Mouse (Mus musculus) E14TG2a.4 (cell line): ENCODE results near the gene Dnajc8.

Experiments
- H3K27me3 ChIP-seq: 2 replicates; pipeline ENCODE4 v1.6.1; 2014; ENCODE audit warnings: low read length, control low read depth; ENCODE audit not compliant: insufficient read depth
- H3K36me3 ChIP-seq: 2 replicates; pipeline ENCODE4 v1.6.1; 2014; ENCODE audit warnings: low read length, control low read depth; ENCODE audit not compliant: insufficient read depth
- H3K4me1 ChIP-seq: replicated peaks from 2 replicates; pipeline ENCODE4 v1.6.1; 2014; ENCODE audit warnings: low read depth, low read length, control low read depth
- H3K4me3 ChIP-seq: replicated peaks from 2 replicates; pipeline ENCODE4 v1.5.1; 2014; ENCODE audit warnings: mild to moderate bottlenecking, low read length
- H3K9me3 ChIP-seq: 2 replicates; pipeline ENCODE4 v1.6.1; 2014; ENCODE audit warnings: low read length, control low read depth
- CTCF ChIP-seq: conservative IDR thresholded peaks from 2 replicates; pipeline ENCODE4 v1.5.1; 2014; ENCODE audit warnings: low read length
- NANOG ChIP-seq: IDR thresholded peaks from 2 replicates; pipeline ENCODE4 v1.6.1; 2014; ENCODE audit warnings: borderline replicate concordance, low read length, mixed read lengths
- POU5F1 ChIP-seq: IDR thresholded peaks from 2 replicates; pipeline ENCODE4 v1.6.1; 2014; ENCODE audit warnings: low read length, borderline replicate concordance

Gene Dnajc8

DNA sequence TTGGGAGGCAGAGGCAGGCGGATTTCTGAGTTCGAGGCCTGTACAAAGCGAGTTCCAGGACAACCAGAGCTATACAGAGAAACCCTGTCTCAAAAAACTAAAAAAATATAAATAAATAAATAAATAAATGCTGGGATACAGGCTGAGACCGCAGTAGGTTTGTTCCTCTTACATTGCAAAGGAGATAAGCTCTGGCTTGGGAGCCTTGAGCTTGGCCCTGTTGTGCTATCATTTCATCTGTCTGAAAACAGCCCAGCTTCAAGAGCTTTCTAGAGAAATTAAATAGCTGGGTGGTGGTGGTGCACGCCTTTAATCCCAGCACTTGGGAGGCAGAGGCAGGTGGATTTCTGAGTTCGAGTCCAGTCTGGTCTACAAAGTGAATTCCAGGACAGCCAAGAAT lies 33.7 kb upstream of the Dnajc8 start:
- Histone ChIP-seq H3K4me3 (no peak overlapping the region), H3K4me1 (peaks cover 87% of the 10 kb centered on the region), H3K9me3 (no peaks in the 10 kb centered on the region), H3K36me3 (peaks cover 77% of the 10 kb centered on the region), H3K27me3 (no peaks in the 10 kb centered on the region)
- no peak for TF ChIP-seq POU5F1
- no peak for TF ChIP-seq CTCF
- no peak for TF ChIP-seq NANOG

DNA sequence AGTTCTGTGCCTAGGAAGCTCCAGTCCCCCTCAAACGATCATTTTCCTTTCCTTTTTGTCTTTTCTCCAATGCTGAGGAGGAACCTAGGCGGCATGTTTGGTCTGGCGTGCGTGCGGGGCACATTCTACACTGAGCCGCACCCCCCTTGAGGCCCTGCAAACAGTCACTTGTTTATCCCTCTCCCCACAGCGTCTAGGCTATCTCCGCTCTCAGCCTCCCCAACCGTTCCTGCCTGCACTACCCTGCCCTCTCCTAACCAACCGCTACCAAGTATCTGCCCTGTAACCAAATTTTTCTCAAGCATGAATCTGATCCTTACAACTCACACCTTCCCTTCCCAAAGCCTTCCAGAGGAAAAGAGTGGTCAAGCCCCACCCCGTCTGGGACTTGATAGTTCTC lies 32.0 kb upstream of the Dnajc8 start:
- Histone ChIP-seq H3K9me3 (no peaks in the 10 kb centered on the region), H3K27me3 (no peaks in the 10 kb centered on the region), H3K4me1 (peaks cover 89% of the 10 kb centered on the region), H3K36me3 (peaks cover 72% of the 10 kb centered on the region), H3K4me3 (peak overlapping the region; percentile 64)
- TF ChIP-seq POU5F1 (no peak), CTCF (no peak), NANOG (no peak)

DNA sequence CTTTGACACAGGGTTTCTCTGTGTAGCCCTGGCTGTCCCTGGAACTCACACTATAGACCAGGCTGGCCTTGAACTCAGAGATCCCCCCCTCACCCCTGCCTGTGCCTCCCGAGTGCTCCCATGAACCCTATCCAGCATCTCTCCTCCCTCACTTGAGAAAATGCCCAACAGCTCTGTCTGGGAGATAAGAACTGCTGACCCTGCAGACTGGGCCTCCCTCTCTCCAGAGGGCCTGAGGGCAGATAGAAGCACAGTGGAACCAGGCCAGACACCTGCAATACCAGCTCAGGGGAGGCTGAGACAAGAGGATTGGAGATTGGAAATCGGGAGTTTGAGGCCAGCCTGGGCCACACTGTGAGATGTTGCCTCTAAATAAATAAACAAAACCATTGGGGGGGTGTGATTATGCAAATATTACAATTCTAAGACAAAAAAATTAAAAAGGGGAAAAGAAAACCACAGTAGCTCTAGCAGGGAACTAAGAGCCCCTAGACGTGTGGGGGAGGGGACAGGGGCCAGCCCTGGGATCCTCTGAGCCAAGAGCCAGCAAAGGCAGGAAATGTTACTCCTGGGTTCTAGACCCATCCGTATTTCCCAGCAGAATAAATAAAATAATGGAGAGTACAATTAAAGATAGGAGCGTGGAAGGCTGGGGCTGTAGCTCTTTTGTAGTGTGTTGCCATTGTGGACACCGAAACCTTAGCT lies 30.2 kb upstream of the Dnajc8 start:
- H3K4me1 ChIP-seq: peaks cover 79% of the 10 kb centered on the region
- H3K27me3 ChIP-seq: no peaks in the 10 kb centered on the region
- no peak for TF ChIP-seq CTCF
- TF ChIP-seq POU5F1: no peak
- TF ChIP-seq NANOG: no peak
- peaks cover 60% of the 10 kb centered on the region for H3K36me3 ChIP-seq
- no peaks in the 10 kb centered on the region for H3K9me3 ChIP-seq
- peak overlapping the region; percentile 99 for H3K4me3 ChIP-seq

DNA sequence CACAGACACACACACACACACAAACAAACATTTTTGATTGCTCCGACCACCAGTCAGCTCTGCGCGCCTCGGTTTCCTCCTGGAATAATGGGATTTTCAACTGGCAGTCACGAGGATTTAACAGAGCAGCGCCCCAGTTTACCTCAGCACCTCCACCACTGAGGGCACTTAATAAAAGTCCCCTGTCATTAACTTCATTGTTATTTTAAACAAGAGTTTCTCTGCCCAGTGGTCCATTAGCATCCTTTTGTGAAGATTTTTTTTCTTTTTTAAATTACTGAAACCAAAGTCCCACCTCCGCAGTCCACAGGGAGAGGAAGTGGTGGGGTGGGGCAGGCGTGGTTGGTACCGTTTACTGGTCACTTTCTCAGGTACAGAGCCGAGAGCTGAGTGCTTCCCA lies 29.6 kb upstream of the Dnajc8 start:
- H3K27me3 ChIP-seq: no peaks in the 10 kb centered on the region
- peaks cover 54% of the 10 kb centered on the region for H3K36me3 ChIP-seq
- TF ChIP-seq CTCF: no peak
- TF ChIP-seq NANOG: peak; percentile 37; the same call in 1 of the 2 replicates
- peak overlapping the region; percentile 99 for H3K4me3 ChIP-seq
- no peaks in the 10 kb centered on the region for H3K9me3 ChIP-seq
- peaks cover 76% of the 10 kb centered on the region for H3K4me1 ChIP-seq

DNA sequence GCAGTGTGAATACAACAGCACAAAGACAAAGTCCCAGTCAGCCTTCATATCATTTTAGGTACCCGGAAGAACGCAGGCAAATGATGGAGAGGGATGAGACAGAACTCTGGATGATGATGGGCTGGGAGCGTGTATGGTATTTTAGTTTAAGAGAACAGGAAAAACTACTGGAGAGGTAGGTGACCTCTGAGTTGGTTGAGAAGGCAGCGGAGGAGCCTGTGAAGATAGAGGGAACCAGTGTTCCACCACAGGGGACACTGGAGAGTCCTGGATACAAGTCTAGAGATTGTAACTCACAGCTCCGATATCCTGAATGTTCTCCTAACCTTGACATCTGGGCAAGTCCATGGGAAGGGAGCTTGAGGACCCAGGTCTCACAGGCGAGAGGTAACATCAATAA lies 29.1 kb upstream of the Dnajc8 start:
- TF ChIP-seq NANOG: no peak
- TF ChIP-seq POU5F1: no peak
- no peak for TF ChIP-seq CTCF
- Histone ChIP-seq H3K27me3 (no peaks in the 10 kb centered on the region), H3K4me3 (peak overlapping the region; percentile 99), H3K36me3 (peaks cover 49% of the 10 kb centered on the region), H3K4me1 (peaks cover 76% of the 10 kb centered on the region), H3K9me3 (no peaks in the 10 kb centered on the region)

DNA sequence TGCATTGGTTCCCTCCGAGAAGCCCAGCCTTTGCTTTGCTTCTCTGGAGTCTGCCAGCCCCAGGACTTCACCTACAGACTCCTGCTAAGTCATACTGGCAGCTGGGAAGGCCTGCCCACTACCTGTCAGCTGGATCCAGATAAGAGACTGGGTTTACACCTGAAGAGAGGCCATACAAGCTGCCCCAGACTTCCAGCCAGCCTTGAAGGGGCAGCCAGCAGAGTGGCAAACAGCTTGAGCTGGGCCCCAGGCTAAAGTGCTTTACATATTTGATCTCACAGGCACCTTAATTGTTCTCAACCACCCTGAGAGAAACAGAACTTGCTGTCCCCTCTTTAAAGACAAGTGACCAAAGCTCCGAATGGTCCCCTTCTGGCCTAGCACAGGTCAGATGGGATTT lies 28.1 kb upstream of the Dnajc8 start:
- H3K9me3 ChIP-seq: no peaks in the 10 kb centered on the region
- no peaks in the 10 kb centered on the region for H3K27me3 ChIP-seq
- TF ChIP-seq NANOG (no peak), POU5F1 (no peak), CTCF (no peak)
- H3K36me3 ChIP-seq: peaks cover 42% of the 10 kb centered on the region
- peak overlapping the region; percentile 99 for H3K4me3 ChIP-seq
- peaks cover 73% of the 10 kb centered on the region for H3K4me1 ChIP-seq

DNA sequence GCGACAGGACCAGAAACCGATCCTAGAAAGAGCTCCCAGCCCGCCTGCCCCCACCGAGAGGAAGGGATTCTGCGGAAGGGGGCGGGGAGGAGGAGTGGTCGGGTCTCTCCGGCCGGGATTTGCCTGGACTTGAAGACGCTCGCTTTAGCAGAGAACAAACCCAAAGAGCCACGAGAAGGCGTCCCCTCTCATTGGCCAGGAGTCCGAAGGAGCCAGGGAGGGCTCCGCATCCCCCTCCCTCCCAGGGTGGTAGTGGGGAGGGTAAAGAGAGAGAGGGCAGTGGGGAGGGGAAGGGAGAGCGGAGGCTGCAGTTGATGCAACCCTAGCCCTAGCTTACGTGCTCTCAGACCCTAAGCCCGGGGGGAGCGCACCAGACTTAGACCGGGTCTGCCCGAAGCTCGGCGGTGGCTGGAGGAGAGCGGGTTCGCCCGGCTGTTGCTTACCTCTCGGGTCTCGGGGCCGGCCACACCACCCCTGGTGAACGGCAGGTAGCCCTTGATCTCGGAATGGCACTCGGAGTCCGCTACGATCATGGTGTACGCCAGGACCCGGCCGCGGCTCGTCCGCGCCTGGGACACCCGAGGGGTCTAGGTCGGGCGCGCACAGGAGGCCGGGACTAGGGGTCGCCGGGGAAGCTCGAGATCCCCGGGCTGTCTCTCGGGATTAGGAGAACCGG lies 25.6 kb upstream of the Dnajc8 start:
- Histone ChIP-seq H3K36me3 (peaks cover 20% of the 10 kb centered on the region), H3K27me3 (no peaks in the 10 kb centered on the region), H3K9me3 (no peaks in the 10 kb centered on the region), H3K4me3 (peak overlapping the region; percentile 99), H3K4me1 (peaks cover 73% of the 10 kb centered on the region)
- TF ChIP-seq NANOG: no peak
- TF ChIP-seq POU5F1: no peak
- TF ChIP-seq CTCF: no peak

DNA sequence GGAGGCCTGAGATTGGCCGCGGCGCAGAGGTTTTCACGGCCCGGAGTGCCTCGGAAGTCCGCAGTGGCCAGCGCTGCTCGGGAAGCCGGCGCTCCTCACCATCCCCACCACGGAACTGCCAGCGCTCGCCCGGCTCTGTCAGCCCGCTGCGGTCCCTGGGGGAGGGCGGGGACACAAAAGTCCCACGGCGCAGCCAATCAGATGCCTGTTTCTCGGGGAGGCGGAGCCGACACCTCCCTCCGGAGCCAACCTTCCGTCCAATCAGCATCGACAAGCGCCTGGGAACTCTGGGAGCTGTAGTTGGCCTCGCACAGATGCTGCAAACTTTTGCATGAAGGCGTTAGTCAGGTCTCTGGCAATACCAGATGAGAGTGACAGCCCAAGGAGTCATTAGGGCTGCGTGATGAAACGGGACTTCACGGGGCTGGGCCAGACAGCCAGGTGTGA lies 25.0 kb upstream of the Dnajc8 start, which contains the start of gene Sesn2:
Gene Sesn2, minus strand, starts transcription at position 150 of the 447 bp plus-strand sequence.
- TF ChIP-seq CTCF: no peak
- TF ChIP-seq POU5F1: no peak
- no peak for TF ChIP-seq NANOG
- H3K27me3 ChIP-seq: no peaks in the 10 kb centered on the region
- H3K4me1 ChIP-seq: peaks cover 71% of the 10 kb centered on the region
- no peaks in the 10 kb centered on the region for H3K9me3 ChIP-seq
- peaks cover 17% of the 10 kb centered on the region for H3K36me3 ChIP-seq
- peak within 1 kb of the TSS; percentile 99 for H3K4me3 ChIP-seq
